Mouse (Mus musculus) layer of hippocampus, adult 11-12 months (tissue): Measurements from ENCODE around the gene Ehd1.
"Not testable (repeated sequence)": the region's sequence is repeated elsewhere in the genome, so short reads cannot be mapped to it uniquely, and the experiment has no call there.

Experiments
- DNase-seq: peaks from one replicate; pipeline ENCODE4 v3.0.0; 2022; ENCODE audit warnings: low spot score

Ehd1 gene

DNA sequence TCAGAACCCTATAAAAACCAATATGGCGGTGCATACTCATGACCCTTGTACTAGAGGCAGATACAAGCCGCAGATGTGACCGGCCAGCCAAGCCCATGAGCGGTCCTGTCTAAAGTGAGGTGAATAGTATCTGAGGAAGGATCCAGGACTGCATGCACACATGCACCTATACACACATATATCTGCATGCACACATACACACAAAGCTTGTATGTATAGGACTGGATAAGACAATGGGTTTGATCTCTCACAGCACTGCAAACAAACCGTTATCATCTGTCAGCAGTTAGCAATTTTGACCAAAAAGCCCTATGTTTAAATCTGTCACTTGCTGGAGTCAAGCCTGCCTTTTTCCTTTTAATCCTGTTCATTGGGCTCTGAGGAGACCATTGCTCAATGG lies 25.6 kb downstream of the Ehd1 start:
- DNase-seq, result no peak

DNA sequence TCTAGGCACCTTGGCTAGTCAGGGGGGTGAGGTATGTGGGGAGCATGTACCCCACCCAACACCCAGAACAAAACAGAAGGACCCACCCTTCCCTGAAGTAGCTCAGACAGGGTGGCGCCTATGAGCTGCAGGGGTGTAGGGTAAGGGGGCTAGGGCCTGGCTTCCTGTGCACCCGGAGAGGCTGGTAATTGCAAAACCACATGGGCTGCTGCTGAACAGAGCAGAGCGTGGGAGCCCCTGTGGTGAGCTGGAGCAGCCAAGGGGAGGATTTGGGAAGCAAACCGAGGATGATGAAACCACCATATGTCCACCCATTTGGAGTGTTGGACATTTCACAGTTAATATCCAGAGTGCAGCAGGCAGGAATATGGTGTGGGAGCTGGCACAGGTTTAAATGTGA lies 26.0 kb downstream of the Ehd1 start:
- DNase-seq, result peak; percentile 63

DNA sequence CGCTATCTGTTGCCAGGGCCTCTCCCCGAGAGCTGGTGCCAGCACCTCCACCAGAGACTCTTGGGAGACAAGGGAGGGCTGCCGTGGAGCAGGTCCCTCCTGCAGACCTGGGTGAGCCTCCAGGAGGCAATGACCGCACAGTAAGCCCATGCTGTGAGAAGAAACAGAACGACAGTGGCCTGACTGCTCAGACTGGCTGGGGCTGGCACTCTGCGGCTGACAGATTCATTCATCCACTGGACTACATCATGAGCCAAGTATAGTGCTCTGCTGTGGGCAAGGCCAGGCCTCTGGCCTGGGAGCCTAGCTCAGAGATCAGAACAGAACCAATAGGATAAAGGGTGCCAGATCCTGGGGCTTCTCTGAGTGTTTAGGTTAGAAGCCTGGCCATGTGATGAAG lies 27.3 kb downstream of the Ehd1 start:
- no peak for DNase-seq

DNA sequence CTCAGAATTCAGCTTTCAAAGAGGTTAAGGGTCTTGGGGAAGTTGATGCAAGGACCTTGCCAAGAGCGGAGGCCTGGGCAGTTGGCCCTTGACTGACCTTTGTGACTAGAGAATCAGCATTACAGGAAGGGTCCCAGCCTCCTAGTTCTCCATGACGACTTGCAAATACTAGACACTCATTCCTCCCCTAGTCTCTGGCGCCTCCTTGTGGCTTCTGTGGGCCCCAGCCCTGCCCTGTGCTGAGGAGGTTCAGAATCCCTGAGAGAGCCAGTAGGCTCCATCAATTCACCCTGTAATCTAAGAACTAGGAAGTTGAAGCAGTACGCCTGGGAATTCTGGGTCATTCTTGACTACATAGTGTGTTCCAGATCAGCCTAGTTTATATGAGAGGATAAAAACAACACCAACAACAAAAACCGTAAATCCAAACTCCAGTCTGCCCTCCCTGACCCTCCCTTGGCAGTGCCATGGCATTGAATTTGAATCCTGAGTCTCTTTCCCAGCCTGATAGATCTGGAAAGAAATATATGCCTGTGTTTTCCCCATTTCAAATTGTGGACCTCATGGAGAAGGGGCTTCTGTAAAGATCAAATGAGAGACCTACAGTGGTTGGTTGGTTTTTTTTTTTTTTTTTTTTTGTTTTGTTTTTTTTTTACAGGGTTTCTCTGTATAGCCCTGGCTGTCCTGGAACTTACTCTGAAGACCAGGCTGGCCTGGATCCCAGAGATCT lies 28.4 kb downstream of the Ehd1 start:
- peak; percentile 88 for DNase-seq

DNA sequence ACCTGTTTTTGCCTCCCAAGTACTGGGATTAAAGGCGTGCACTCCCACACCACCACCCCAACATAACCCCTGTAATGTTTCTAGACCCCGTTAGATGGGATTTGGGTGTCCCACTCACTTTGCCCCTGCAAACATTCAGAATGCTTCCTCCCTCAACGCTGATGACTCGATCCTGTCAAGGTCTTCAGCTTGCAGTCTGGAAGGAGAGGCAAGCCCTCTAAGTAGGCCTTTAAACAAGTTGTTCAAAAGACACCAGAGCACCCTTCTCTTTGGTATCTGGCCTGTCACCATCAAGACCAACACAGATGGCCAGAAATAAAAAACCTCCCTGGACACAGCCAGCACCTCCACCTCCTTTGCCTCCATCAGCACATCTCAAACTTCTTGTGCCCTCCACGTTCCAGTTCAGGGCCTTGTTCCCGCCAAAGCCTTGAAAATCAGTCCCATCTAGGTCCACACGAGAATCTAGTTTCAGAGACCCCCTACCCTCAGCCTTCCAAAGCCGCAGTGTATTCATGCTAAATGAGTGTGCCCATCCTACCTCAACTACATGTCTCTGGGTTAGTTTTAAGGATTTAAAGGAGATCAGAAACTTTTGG lies 29.1 kb downstream of the Ehd1 start:
- no peak for DNase-seq

DNA sequence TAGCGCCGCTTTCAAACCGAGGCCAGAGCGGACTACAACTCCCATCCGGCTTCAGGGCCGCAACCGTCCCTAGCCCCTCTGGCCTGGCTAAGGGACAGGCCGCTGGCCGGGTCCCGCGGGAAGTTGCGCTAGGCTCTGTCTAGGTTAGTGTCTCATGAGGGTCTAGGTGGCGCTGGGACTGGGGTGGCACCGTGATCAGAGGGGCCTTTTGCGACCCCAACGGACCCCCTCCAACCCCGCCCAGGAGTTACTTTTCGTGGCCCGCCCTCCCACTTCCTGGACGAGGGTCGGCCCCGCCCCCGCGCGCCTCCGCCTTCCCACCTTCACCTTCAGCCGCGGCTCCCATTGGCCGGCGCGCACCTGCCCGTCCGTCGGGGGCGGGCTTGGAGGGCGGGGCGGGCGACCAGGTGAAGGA lies 29.6 kb downstream of the Ehd1 start, which contains the start of gene Cdc42bpg:
Gene Cdc42bpg, plus strand, starts transcription at position 320 of the 415 bp plus-strand sequence.
- DNase-seq, result no peak

DNA sequence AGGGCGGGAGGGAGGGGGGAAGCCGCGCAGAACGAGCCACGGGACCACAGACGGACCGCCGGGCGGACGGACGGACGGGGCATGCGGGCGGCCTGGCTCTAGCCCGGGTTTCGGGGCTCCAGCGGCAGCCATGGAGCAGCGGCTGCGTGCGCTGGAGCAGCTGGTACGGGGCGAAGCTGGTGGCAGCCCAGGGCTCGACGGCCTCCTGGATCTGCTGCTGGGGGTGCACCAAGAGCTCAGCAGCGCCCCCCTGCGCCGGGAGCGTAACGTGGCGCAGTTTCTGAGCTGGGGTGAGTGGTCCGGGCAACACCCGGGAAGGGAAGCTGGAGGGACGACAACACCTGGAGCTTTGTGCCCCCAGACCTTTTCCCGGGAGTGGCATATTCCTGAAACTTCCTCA lies 30.1 kb downstream of the Ehd1 start:
- DNase-seq, result no peak

DNA sequence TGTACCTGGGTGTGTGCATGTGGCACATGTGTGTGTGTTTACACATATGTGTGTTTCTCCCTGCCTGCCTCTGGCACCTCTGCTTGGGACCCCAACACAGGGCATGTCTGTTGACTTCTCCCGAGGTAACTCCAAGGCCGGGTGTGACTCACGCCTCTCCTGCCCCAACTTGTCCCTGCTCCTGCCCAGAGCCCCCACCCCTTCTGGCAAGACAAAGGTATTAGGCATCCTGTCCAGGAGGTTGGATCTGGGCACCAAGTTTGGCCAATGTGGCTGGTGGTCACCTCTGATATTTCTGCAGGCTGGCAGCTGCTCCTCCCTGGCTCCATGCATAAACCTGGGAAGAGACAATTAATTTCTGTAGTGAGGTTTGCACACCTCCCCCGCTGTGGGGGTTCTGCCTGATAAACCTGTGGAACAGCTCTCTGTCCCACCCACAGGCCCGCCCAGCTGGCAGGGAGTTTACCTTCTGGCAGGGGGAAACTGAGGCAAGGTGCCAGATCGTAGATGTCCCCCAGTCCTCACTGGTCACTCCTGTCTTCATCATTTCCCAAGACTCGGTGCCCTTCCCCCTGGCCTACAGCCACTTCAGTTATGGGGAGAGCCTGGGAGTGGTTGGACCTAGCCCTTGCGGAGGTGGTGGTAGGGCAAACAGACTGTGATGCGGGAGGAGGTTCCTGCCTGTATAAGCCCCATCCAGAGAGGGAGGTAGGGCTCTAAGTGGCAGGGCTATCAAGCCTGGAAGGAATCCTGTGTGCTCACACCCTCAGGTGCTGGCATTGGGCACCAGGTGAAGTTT lies 31.4 kb downstream of the Ehd1 start:
- no peak for DNase-seq

DNA sequence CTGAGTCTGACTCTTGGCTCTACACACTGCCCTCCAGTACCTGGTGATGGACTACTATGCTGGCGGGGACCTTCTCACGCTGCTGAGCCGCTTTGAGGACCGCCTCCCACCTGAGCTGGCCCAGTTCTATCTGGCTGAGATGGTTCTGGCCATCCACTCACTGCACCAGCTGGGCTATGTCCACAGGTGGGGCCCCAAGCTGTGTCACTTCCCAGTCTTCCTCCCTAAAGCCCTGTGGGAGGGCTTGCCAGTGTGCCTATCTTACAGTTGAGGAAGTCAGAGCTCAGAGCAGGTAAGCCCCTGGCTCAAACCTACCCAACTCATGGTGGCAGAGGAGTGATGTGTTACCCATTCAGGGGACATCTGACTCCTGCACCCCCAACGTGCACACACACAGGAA lies 33.7 kb downstream of the Ehd1 start:
- DNase-seq, result no peak

DNA sequence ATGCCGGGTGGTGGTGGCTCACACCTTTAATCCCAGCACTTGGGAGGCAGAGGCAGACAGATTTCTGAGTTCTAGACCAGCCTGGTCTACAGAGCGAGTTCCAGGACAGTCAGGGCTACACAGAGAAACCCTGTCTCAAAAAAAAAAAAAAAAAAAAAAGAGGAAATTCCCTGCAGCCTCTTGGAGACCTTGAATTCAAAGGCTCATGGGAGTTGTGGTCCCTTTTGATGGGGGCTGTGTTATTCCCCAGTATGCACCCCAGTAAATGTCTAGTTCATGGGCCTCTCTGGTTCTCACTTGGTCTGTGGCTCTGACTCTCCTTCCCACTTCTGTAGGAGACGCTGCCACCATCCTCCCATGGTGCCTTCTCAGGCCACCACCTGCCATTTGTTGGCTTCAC lies 35.3 kb downstream of the Ehd1 start:
- not testable (repeated sequence) for DNase-seq

DNA sequence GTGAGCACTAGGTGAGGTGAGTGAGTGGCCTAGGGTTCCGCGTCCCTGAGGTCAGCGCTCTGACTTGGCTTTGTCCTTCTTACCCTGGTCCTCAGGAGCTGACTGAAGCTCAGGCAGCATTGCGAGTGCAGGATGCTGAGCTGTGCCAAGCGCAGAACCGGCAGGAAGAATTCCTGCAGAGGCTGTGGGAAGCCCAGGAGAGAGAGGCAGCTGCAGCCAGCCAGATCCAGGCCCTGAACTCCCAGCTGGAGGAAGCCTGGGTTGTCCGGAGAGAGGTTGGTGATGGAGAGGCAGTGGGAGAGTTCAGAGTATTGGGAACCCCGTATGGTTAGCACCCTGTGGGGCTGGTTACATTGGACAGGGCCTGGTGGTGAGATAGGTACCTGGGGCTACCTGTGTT lies 37.3 kb downstream of the Ehd1 start:
- no peak for DNase-seq

DNA sequence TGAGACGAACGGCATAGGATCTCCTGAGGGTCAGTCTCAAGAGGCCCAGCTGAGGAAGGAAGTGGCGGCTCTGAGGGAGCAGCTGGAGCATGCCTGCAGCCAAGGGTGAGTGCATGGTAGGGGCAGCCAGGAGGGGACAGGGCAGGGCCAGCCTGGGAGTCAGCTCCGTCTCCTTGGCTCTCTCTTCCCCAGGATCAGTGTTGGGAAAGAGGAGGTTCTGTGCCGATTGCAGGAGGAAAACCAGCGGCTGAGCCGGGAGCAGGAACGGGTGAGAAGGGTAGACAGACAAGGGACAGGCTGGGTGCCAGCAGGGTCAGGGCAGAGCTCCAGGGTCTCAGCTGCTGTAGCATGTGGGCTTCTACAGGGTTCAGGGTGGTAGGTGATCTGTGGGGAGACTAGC lies 38.0 kb downstream of the Ehd1 start:
- no peak for DNase-seq

DNA sequence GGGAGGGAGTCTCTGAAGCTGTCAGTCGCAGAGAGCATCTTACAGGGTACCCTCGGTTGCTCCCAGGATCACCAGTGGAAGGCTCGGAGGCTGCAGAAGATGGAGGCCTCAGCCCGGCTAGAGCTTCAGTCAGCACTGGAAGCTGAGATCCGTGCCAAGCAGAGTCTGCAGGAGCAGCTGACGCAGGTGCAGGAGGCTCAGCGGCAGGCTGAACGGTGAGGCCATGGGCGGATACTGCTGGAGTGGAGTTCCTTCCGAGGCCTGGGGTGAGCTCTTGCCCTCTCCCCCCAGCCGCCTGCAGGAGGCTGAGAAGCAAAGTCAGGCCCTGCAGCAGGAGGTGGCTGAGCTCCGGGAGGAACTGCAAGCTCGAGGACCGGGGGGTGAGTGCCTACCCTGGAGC lies 39.0 kb downstream of the Ehd1 start:
- no peak for DNase-seq

DNA sequence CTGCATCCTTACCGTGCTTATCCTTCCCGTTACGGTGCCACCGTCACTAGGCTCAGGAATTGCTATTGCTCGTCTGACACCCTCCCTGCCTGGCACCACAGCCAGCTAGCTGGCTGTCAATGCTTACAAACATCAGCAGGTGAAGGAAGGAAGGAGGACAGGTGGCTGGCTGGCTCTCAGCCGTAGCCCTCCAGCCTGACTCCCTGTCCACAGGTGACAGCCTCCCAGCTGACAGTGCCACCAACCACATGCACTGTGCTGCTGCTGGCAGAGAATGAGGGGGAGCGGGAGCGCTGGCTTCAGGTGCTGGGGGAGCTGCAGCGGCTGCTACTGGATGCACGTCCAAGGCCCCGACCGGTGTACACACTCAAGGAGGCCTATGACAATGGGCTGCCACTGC lies 41.6 kb downstream of the Ehd1 start:
- no peak for DNase-seq

DNA sequence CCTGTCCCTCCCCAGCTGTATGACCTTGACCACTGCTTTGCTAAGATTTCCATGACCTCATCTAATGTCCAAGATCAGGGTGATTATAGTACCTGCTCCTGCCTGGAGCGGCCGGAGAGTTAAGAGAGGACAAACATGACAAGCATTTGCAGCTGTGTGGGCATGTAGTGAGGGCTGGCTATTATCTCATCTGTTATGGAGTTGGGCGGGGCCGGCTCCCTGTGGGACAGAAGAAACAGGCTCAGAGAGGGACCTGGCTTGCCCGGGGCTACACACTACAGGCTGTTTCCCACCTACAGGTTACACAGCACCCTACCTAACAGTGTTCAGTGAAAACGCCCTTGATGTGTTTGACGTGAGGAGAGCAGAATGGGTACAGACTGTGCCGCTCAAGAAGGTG lies 44.8 kb downstream of the Ehd1 start:
- DNase-seq, result no peak

DNA sequence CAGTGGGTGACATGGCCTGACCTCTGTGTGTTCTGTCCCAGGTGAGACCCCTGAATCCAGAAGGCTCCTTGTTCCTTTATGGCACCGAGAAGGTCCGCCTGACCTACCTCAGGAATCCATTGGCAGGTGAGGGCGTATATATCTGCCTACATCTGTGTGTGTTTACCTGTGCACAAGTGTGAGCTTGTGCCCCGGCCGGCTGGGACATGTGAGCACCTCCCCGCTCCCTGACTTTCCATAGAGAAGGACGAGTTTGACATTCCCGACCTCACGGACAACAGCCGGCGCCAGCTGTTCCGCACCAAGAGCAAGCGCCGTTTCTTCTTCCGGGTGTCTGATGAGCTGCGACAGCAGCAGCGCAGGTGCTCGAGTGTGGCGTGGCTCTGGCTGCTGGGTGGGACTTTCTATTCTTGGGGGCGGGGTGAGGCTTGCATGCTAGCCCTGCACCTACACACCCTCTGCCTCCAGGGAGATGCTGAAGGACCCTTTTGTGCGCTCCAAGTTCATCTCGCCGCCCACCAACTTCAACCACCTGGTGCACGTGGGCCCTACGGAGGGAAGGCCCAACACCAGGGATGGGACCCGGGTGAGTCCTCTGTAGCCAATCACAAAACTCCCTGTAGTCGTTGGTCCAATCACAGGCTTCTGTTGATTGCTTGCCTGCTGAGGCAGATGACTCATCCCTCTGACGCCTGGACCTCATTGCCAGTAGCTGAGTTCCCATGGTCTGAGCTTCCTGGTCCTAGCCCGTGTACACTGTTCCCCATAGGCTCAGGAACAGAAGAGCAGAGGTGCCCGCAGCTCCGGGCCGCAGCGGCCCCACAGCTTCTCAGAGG lies 45.5 kb downstream of the Ehd1 start:
- DNase-seq, result no peak

DNA sequence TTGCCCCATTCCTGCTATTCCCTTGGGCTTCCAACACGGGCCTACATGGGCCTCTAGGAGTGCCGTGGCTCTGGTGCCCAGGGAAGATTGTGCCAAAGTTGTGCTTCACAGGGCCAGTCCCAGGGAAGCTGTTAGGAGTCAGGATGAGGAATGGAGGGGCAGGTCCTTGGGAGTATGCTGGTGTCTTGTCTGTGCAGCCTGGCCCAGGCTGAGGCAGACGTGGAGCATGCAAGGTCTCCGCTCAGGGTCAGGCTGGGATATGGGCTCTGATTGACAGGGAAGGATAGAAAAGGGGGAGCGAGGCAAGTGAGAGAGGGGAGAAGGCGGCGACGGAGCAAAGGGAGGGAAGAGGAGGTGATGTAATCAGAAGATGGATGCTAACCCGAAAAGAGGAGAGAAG lies 48.2 kb downstream of the Ehd1 start:
- no peak for DNase-seq

DNA sequence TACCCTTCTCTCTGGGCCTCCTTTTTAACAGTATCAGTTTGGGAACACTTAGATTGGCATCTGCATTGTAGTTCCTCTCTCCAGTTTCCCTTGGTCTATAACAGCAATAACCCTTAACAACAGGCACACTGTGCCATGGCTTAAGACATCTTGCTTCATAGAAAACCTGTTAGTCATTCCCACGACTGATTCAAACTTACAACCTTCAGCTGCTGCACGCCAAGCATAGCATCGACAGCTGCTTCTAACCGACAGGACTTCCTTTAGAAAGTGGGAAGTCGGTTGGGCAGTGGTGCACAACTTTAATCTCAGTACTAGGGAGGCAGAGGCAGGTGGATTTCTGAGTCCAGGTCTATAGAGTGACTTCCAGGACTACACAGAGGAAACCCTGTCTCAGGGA lies 54.7 kb downstream of the Ehd1 start:
- DNase-seq, result no peak

DNA sequence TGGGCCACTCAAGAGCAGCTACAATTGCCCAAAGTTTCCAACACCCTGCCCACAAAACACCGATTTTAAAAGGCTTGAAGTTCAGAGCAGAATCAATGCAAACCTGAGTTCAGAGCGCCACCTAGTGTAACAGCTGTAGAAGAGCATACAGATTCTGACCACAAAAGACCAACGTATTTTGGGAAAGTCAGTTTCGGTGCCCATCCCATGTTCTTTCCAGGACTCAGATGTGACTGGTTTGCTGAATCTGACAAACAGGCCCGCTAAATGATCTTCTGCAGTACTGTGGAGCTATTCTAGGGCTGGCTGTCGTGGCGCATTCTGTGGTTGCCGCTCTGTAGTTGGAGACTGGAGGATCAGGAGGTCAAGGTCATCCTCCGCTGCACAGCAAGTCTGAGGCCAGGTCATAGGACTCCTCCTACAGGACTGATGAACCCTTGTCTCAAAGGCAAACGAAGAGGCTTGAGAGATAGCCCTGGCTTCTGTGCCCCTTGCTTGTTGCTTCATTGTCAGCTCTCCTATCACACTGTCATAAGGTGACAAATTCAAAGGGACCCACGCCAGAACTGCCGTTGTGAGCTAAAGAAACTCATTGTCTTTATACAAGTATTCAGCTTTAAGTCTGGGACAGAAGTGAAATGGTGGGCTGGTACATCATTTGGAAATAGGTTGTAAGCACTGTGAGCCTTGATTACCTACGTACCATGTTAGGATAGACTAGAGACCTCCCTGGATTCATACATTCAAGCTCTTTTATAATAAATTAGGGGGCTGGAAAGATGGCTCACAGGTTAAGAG lies 55.4 kb downstream of the Ehd1 start:
- no peak for DNase-seq

DNA sequence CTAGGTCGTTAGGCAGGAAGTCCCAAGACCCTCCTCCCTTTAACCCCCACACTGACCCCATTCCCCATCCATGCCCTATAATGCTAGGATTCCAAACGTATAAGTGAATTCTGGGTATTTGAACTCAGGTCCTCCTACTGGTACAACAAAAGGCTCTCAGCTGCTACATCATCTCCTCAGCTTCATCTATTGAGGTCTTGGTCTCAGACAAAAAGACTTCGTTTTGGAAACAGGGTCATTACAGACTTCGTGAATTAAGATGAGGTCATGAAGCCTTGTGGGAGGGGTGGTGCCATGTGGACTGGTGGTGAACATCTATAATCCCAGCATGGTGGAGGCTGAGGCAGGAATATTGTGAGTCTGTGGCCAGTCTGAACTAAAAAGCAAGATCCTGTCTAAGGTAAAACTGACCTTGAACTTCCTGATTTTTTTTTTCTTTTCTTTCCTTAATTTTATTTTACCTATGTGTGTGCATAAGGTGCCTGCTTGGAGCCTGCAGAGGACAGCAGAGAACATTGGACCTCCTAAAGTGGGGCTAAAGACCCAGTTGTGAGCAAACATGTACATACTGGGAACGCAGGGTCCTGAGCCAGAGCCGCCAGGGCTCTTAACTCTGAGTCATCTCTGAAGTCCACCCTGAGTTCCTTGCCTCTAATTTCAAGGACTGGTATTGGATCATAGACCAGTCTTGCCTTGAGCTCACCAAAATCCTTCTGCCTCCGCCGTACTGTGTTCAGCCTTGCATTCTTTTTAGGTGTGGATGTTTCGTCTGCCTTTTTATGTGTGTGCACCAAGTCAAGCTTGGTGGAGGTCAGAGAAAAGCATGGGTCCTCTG lies 57.5 kb downstream of the Ehd1 start:
- DNase-seq, result no peak
